Mouse (Mus musculus) urinary bladder, postnatal 25 days (tissue): ENCODE data around the gene Slc35f3.
A peak's percentile ranks its signal among the peaks of the same experiment; 100 is the strongest.

Experiments used
- DNase-seq: peaks from one replicate; pipeline ENCODE4 v3.0.0; 2022; ENCODE audit warnings: low spot score

Gene Slc35f3

GRCm38 (mm10) chr8:126420834-126421233 lies 122.5 kb downstream of the Slc35f3 start:
- DNase-seq, result no peak

- DNase-seq, result peak; percentile 97
Measured at GRCm38 (mm10) chr8:126422174-126422919, 124.0 kb downstream of the Slc35f3 start, which contains the start of gene Coa6. Gene Coa6 (plus strand): TSS chr8:126422515.

- DNase-seq, result peak; percentile 4
Measured at GRCm38 (mm10) chr8:126422920-126423300, 124.6 kb downstream of the Slc35f3 start.

DNA sequence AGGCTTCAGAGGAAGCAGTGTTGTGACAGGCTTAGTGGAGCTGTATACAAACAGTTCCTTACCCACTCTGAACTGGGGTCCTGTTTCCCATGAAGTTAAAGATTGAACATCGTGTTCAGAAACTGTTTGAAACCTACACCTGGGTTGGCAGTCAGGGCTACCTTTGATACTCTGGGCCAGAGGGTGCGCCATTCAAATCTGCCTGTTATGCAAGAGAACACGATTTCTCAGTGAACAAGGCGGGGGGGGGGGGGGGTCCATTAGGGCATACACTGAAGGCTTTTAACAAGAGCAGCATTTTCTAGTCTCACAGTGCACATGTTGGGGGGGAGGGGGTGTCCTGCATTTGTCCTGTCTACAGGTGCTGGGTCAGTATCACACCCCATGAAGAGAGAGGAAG lies 125.8 kb downstream of the Slc35f3 start:
- DNase-seq, result no peak

DNA sequence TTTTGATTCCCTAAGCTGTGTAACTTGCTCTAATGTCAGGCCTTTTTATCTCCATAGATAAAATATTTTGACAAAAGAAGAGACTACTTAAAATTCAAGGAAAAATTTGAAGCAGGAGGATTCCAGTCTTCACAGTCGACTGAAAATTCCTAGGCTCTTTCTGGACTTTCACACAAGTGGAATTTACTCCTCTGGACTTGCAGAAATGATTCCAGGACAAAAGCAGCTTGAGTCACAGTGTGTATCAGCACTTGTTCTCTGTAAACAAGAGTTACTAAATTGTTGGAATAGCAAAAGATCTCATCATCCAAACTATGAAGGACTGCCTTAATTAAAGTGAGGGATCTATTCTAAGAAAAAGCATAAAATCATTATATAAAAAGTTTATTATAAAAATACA lies 126.6 kb downstream of the Slc35f3 start:
- DNase-seq, result no peak

DNA sequence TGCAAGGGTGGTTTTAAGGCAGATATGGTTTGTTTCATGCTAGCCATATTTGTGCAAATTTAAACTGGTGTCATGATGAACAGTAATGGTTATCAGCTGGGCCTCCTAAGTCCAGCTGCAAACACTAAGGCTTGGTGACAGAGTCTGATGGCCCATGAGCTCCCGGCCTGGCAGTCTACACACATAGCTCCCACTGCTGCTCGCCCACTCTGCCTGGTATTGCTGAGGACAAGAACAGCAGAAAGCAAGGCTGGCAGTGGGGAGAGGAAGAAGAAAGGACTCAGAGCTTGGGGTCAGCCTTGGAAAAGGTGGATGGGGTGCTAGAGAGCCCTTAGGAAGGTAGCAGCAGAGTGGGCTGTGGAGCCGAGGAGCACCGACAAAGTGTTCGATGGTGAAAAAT lies 131.3 kb downstream of the Slc35f3 start:
- no peak for DNase-seq

DNA sequence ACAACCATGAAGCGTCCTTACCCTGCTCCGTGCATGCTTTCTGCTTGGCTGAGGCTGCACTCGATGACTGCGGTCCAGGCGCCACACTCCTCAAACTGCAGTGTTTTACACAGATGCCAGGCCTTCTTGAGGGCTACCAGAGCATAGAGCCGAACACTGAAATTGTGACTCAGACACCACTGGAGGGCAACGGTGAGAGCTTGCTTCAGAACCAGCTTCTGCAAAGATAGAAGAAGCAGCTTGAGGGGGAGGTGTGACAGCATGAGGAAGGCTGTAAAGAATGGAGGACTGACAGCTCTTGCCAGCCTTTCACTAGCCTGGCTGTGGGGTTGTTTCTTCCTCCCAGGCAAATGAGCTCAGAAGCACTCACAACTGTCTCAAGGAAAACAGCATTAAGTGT lies 135.5 kb downstream of the Slc35f3 start:
- DNase-seq, result no peak

DNA sequence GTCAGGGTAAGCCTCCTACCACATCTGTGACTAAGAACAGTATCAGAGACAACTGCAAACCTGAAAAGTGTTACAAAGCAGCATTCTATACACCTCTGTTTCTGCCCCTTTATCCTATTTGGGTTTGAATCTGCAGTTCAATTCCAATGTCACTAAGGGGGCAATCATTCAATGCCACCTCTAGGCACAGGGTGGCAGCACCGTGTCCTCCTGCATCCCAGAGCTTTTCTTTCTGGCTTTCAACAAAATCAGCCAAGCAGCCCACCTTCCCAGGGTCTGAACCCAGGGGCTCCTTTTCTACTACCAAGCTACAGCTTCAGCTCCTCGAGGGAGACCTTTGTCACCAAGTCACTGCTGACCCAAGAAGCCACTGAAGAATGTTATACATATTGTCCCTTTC lies 140.6 kb downstream of the Slc35f3 start:
- DNase-seq, result no peak
